Mouse (Mus musculus) megakaryocyte, embryonic 14.5 days (primary cell): Measurements from ENCODE around the gene Sh3pxd2a.

Source experiments
- FLI1 ChIP-seq: IDR thresholded peaks from 2 replicates; pipeline ENCODE4 v1.6.1; 2012; ENCODE audit warnings: low read length, inconsistent platforms, mixed read lengths
- GATA1 ChIP-seq: IDR thresholded peaks from 3 replicates; pipeline ENCODE4 v1.6.1; 2012; ENCODE audit warnings: mixed read lengths, low read length, inconsistent platforms, borderline replicate concordance

DNA sequence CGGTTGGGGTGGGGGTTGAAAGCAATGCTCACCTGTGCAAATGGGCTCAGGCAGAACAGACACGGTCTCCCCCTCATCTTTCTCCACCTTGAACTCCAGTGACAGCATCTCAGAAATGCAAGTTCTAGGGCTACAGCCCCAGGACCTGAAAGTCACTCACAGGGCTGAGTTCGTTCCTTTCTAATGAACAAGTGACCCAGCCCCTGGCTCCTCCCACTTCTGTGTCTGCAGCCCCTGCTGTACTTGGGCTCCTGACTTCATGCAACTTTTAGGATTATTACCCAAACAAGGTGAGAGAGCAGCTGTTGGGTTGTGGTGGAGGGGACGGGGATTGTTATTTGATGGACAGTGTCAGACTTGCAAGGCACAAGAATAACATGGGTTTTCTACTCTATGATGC, 23.2 kb downstream of the Sh3pxd2a start:
- TF ChIP-seq GATA1 (no peak), FLI1 (no peak)
